Mouse (Mus musculus) kidney, adult 2 months (tissue): ENCODE data around the gene Ano8.

Source experiments
- CTCF ChIP-seq: fragments of 200-500 bp; conservative IDR thresholded peaks from 2 replicates; pipeline ENCODE4 v1.5.1; 2011; ENCODE audit warnings: low read depth, mild to moderate bottlenecking, control low read depth, low read length, moderate library complexity, mixed read lengths; ENCODE audit not compliant: insufficient read depth, insufficient read length
- POLR2A ChIP-seq: fragments of 200-500 bp; IDR thresholded peaks from one replicate; pipeline ENCODE4 v1.6.1; 2011; ENCODE audit warnings: low read depth, low read length, control low read depth

DNA sequence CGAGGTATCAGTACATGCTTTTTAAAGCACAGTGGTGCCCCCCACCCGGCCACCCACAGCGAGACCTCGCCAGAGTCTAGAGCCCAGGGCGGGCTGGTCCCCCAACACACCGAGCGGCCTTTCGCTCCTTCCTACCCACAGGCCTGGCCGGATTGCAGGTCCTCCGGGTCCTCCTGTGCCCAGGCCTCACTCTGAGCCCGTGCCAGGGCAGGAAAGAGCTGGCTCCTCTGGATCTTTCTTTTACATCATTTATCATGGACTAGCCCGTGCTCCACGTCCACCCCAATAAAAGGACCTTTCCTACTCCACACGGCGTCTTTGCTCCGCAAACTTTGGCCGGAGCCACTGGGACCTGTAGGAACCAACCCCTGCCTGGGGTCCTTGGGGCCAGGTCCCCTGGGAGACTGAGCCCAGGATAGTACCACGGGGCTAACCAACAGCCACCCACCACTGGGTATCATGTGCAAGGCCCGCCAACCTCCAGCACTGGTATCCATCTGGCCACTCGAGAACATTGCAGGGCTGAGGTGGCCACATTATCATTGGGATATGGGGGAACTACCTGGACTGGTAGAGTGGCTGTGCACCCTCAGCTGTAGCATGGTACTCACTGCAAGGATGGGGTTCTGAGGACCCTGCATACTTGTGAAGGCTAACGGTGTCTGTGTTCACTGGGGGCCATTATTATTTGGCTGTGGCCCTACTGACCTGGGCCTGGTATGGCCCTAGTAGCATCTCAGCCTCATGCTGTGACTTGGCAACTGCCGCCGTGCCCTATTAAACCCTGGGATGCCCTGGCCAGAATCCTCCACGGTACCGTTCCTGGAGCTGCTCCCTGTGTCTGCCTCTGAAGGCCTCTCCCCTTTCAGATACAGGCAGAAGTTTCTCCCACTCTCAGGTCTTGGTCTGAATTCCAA is 10.7 kb downstream of the Ano8 start:
- TF ChIP-seq POLR2A = no peak
- TF ChIP-seq CTCF = no peak
